Mouse (Mus musculus) testis, postnatal 14 days (tissue): ENCODE measurements around the gene Otub1.
A peak's percentile ranks its signal among the peaks of the same experiment; 100 is the strongest.

Experiments used
- DNase-seq: peaks from one replicate; pipeline ENCODE4 v3.0.0; 2021; ENCODE audit warnings: low spot score

Gene Otub1

DNA sequence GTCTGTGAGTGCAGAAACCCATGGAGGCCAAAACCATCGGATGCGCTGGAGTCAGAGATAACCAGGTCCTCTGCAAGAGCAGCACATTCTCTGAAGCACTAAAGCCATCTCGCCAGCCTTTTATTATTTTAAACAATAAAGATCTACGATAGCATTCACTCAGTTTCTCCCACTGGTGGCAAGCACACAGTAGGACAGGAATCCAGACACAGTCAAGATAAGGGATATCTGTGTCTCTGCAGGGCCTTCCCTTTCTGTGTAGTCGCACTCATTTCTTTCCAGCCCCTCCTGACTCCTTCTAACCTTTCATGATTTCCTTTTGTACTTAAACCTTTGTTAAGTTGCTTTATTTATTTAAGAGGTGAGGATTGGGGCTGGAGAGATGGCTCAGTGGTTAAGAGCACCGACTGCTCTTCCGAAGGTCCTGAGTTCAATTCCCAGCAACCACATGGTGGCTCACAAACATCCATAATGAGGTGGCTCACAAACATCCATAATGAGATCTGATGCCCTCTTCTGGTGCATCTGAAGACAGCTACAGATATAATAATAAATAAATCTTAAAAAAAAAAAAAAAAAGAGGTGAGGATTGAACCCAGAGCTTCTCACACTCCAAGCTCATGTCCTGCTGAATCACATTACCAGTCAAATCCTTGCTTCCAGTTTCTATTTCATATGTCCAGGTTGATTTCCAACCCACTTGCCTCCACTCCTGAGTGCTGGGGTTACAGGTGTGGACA is 4.0 kb upstream of the Otub1 start:
- DNase-seq = no peak

DNA sequence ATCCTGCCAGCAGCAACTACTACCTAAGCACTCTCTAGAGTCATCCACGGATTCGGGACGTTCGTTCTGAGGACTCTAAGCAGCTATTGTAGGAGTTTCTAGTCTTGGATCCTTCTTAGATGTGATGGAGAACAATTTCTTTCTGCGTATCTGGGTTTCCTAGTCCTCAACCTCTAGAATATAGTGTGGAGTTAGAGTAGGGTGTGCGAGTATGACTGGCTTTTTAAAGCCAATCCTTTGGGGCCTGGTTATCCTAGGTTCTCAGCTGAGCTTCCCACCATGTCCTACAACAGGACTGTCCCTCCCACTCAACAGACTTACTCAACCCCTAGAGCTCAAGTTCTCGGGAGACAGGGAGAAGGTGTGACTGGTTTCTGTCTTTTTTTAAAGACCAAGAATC is 790 bp downstream of the Otub1 start:
- DNase-seq = no peak

DNA sequence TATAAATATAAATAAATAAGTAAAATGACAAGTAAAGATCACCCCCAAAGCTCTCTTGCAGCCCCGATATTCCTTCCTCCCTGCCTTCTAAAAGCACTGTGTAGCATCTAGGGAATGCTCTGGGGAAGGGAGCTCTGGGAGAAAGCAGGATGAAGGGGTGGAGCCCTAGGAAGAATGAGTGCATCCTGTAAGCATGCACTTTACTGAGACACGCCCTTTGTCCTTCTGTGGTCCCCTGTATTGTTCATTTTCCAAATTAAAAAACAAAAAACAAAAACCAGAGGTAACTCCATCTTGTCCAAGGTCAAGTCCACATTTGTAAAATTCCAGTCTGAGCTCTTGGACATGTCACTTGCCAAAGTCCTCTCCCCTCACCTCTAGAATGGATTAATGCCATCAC is 1.2 kb downstream of the Otub1 start:
- no peak for DNase-seq

DNA sequence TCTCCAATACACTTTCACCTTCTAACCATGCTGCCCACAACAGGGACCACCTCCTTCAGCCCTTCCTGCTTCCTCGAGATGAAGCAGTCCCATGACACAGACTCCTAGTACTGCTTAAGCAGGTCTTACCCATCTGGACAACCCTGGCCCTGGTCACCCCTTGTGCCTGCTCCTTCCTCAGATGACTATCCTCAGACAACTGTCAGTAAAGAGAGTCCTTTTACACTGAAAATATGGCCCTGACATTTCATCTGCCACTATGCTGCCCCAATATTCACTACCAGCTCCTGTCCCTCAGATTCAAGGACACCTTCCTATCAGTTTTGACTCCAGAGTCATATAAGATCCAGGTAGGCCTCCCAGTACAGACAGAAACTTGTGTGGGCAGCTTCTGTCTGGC is 5.7 kb downstream of the Otub1 start:
- DNase-seq = no peak

DNA sequence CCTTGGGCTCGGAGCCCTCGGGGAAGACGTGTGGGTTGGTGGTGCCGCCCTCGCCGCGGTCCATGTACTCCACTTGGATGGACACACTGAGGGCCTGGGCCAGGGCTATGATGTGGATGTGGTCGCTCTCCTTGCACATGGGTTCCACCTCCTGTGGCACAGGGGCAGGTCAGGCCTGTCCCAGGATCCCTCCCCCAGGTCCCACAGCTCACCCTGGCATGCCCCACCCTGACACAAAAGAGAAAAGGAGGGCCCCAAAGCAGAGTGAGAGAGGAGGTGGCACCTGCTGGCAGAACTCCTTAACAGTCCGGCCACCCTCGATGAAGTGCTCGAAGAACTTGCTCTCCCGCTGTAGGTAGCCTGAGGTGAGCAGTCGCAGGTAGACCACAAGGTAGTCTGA is 7.0 kb downstream of the Otub1 start:
- DNase-seq = no peak

DNA sequence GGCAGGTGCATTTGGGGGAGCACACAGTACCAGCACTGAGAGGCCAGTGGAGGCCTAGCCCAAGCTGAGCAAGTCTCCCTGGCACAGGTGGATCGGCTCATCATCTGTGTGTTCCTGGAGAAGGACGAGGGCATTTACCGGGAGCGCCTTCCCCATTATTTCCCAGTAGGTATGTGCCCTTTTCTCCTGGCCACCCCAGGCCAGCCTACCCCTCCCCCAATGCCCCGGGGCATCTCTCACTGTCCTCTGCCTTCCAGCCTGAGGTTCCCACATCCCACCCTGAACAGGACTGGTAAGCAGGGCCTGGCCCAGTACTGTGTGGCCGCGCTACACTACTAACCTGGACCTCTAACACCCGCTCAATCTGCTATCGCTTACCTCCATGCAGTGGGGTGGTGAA is 8.7 kb downstream of the Otub1 start:
- no peak for DNase-seq

DNA sequence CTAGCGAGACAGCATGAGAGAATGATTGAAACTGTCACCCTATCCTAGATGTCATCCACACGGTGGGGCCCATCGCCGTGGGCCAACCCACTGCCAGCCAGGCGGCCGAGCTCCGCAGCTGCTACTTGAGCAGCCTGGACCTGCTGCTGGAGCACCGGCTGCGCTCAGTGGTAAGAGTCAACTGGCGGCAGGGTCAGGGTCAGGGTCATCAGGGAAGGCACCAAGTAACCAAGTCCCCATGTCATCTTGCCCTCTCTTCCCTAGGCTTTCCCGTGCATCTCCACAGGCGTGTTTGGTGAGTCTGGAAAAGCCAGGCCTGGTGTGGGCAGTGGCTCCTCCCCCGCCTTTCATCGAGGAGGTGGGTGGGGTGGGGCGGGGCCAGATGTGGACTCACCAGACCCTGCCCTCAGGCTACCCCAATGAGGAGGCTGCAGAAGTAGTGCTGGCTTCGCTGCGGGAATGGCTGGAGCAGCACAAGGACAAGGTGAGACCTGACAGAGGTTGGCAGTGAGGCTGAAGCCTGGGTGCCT is 9.3 kb downstream of the Otub1 start:
- DNase-seq = peak; percentile 49

DNA sequence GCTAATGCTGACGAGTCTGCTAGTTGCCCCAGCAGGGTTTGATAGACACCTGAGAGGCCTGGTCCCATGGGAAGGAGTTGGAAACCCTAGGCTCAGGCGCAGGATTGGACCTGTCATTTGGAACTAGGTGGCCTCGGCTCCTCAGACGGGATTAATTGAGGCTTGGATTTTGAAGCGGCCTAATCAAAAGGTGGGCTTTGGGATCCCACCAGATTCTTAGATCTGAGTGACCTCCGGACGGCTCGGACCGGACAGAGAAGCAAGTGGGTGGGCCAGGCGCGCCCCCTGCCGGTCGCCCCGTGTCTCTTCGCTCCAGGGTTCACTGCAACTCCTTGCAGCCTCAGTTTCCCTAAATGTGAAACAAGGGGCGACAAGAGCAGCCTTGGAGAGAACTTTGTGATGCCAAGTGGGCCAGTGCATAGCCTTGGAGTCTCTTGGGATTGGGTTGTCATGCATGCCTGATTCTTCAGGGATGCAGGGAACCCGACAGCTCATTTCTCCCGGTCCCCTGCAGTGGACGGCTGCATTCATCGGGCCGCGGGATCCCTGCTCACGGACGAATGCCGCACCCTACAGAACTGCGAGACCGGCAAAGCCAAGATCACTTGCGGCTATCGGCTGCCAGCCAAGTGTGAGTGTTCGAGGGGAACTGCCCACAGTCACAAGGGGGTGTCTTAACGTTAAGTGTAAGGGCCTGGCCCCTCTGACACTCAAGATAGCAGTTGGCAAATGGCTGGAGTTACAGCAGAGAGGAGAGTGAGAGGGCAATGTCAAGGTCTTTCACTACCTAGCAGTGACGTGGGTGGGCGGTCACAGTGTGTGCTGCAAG is 10.0 kb downstream of the Otub1 start:
- peak; percentile 62 for DNase-seq

DNA sequence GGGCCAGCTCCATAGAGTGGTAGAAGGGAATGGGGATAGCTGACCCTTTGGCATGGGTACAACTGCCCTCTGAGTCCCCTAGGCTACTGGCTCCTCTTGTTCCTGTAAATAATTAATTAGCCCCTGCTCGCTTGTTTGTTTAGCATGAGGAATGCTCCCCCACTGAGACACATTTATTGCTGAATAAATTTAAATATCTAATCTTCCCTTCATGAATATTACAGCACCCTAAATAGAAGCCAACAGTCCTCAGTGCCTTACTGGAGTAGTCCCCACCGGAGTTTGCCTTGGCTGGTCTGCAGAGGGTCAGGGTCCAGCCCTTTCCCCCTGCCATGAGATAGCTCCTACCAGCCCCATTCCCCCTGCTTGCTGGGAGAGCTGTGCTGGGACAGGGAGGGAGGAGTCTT is 13.6 kb downstream of the Otub1 start:
- no peak for DNase-seq

DNA sequence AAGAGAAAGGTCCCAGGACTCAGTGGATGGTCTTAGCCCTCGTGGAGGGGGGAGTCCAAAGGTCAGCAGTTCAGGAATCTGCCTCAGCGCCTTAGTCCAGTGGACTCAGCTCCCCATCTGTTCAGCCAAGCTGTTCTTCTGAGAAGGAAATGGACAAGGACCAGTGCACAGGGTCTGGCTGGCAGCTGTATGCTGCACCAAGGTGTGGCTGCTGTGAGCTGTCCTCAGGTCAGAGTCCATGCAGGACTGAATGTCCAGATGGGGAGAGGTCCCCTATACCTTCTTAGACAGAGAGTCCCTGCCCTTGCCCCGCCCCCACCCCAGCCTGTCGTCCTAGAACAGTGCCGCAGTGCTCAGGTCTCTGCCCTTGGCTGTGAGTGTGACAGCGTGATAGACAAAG is 14.5 kb downstream of the Otub1 start:
- DNase-seq = no peak

DNA sequence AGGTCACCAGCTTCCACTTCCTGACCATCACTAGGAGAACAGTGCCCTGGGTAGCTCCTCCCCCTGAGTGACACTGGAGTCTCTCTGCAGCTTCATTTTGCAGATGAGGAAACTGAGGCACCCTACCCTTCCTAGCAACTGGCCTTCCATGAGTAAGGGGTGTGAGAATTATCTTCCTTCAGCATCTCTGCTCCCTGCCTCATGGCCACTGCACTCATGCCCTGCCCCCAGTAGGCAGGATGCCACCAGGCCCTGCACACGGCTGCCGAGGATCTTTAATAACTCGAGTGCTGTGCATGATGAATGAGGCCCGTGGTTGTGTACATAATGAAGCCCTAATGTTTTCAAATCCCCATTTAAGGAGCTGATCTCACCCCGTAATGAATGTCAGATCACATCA is 15.1 kb downstream of the Otub1 start:
- DNase-seq = no peak

DNA sequence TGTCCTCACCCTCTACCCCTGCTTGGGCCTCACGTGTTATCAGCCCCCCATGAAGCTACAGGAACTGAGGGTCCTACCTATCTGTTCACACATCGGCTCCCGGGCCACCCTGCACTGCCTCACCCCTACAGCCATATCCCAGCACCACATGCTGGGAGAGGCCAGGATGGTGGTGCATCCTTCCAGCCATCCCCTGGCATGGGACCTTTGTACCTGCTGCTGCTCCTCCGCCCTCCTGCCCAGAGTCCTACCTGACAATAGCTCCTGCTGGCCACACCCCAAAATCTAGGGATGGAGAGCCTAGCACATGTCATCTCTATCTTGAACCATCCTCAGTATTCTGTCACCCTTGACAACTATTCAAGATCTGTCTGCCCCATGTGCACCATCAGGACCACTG is 17.1 kb downstream of the Otub1 start:
- no peak for DNase-seq

DNA sequence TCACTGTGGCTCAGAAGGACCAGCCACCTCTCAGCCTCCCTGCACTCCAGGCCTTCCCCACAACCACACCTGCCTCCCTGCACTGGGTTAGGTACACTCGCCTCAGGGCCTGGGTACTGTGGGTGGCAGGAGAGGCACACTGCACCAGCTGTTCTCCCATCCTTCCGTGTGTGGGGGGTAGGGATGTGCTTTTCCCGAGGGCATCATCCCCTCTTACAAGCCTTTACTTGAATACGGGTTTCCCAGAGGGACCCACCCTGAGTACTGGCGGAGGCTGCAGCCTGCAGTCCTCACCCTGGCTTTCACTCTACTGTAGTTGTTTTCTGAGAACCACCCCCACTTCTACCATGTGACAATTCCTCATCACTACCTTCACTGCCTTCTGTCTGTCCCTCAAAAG is 19.0 kb downstream of the Otub1 start:
- no peak for DNase-seq

DNA sequence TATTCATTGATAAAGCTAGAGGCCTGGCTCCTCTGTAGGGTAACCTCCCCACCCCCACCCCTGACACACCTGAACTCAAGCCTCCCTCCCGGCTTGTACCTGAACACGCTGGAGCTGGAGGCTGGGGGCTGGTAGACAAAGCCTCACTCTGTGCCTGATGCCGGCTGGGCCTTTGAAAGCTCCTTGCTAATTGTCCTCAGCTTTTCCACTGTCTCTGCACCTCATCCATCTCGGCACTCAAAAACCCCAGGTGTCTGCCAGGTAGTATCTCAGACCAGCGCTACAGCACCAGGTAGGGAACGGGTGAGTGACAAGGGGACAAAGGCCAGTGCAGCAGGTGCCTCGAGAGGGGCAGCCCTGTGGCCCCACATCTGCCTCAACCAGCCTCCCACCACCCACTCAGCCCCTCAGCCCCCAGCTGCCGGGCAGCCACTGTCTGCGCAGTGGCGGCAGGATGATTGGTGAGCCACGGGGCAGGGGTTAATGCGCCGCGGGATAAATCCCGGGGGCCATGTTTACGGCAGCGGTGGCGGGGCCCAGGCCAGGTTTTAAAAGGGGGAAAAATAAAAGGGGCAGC is 20.3 kb downstream of the Otub1 start:
- no peak for DNase-seq

DNA sequence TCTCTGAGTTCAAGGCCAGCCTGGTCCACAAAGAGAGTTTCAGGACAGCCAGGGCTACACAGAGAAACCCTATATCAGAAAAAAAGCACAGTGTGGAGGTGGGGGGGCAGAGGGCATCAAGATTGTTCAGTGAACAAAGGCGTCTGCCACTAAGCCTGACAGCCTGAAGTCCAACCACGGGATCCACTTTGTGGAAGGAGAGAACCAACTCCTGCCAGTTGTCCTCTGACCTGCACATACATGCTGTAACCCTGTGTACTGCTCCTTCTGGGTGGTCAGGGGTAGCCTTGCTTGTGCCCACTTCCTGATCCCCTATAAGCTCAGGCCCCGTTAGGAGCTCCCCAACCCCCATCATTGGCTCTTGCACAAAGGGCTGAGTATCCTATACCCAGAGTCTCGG is 21.1 kb downstream of the Otub1 start:
- no peak for DNase-seq

DNA sequence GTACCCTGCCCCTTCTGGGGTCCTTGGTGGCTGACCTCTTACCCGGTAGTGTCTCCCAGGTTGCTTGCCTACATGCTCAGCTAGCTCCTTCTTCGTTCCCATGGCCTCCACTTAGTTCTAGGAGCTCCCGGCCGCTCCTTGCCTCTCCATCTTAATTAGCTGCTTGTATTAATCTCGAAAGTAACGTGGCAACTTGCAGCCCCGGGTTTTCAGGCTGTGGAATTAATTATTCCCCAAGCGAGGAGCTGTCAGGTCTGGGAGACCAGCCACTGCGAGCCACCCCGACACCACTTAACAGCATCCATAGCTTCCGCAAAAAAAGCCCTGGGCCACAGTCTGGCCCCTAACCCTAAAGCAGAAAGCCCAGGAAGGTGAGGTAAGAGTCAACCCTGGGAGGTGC is 22.7 kb downstream of the Otub1 start:
- no peak for DNase-seq

DNA sequence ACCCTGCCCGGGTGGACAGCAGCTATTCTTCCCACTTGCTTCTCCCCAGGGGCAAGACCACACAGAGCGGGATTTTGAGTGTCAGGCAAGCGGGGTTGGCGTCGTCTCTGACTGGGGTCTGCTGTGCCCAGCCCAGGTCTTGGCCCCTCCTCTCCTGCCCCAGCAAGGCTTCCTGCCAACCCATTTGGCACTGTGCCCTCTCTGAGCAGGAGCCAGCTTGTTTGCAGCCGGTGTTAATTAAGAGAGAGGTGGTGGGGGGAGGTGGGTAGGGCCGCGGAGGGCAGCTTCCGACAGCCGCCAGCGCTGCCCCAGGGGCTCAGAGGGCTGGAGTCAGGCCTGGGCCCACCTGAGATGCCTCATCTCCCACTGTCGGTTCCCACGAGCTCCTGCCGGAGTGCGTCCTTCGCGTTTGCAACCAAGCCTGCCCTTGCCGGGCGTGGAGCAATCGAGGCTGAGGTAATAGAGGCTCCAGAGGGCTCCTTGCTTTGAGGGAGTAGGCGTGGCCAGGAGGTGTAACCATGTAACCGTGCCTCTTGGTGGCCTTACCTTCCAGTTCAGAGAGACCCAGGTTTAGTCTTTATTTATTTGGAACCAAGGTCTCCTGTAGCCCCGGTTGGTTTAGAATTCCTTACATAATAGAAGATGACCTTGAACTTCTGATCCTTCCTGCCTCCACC is 23.7 kb downstream of the Otub1 start:
- DNase-seq = peak; percentile 77

DNA sequence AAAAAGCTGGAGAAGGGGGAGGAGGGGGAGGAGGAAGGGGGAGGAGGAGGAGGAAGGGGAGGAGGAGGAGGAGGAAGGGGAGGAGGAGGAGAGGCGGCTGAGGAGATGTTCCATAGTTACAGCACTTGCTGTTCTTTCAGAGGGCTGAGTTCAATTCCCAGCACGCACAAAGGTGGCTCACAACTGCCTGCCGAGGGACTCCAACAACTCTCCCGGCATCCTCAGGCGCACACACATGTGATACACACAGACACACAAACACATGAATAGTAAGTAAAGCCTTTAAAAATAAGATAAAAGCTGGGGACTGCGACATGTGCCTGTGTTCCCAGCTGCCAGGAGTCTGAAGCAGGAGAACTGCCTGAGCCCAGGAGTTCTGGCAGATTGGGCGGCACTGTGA is 24.6 kb downstream of the Otub1 start:
- no peak for DNase-seq

DNA sequence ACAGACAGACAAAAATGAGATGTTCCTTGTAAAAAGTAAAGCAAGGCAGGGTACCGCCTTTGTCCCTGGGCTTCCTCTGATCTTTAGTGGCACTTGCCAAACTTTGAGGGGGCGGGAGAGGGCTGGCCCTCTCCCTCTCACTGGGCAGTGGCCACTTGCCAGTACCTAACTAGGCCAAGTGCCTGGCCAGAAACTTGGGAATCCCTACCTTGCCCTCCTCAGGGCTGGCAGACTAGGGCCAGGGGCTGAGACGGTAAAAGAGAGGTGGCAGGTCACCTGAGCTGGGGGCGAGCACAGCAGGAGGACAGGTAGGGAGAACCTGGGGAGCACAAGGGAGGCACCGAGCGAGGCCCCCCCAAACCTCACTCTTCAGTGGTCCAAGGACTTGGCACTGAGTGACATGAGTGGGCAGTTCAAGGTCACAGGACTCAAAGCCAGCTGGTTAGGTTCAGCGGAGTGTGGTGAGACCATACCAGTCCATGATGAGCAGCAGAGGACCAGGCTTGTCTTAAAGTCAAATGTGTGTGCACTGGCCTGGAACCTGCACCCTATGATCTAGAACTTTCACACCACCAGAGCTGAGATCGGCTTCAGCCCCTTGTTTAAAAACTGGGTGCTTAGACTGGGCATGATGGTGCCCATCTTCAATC is 25.2 kb downstream of the Otub1 start:
- DNase-seq = peak; percentile 48

DNA sequence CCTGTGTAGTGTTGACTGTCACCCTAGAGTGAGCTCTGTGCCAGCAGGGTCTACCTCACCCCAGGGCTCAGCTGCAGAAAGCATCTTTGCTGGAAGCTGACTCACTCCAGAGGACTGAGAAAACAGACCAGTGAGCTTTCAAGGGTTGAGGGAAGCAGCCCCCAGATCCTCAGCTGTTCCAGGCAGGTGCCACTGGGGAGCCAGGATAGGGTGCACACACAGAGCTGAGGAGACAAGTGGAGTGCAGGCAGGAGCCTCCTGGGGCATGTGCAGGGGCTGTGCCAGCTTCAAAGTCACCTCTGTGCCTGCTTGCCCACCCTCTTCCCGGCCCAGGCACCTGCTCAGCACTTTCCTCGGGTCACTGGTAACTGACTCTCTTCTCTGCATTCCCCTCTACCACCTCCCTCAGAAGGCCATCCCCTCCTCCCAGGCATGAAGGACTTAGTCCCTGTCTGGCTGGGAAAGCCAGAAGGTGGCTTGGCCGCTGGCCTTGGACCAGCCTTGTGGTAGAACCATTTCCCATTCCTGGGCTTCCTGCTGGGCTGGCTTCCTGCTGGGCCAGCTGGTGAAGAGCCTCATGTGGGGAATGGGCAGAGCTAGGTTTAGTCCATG is 27.2 kb downstream of the Otub1 start:
- no peak for DNase-seq

DNA sequence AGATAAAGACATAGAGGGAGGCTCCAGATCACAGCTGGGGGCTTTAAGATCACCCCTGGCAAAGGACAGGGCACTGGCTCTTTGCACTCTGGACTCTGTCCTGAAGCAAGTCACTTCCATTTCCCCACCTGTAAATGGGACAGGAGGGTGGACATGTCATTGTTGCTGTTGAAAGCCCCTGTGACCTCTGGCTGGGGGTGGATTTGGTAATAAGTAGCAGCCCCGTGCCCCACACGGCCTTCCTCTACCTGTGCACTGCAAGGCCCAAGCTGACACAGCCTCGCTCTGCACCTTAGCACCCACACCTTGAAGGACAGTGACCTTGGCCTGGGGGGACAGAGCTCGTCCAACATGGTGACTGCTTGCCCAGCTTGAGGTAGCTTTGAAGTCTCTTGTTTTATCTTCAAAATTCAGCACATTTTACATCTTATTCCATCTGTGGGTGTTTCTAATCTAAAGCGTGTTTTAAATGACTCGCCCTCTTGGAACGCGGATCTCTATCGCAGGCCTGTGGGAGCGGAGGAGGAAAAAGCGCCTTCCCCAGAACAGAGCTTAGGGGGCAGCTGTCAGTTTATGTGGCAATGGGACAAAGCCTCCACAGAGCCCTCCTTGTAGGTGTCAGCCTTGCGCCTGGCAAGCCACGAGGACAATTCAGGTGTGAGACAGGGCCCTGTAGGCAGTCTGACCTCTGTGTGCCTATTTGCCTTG is 28.2 kb downstream of the Otub1 start:
- no peak for DNase-seq
